Mouse (Mus musculus): ENCODE measurements around the gene 9130019O22Rik. TPM values are rescaled to one million over a fixed set of nuclear protein-coding genes. Genes with fewer than 3 reads are reported as not detected.
A peak's percentile ranks its signal among the peaks of the same experiment; 100 is the strongest.
"Not testable (repeated sequence)": the region's sequence is repeated elsewhere in the genome, so short reads cannot be mapped to it uniquely, and the experiment has no call there.

Gene 9130019O22Rik
- total and polyA plus RNA-seq, 2 experiments from 2014 or later = 1.2 to 5.5 TPM

DNA sequence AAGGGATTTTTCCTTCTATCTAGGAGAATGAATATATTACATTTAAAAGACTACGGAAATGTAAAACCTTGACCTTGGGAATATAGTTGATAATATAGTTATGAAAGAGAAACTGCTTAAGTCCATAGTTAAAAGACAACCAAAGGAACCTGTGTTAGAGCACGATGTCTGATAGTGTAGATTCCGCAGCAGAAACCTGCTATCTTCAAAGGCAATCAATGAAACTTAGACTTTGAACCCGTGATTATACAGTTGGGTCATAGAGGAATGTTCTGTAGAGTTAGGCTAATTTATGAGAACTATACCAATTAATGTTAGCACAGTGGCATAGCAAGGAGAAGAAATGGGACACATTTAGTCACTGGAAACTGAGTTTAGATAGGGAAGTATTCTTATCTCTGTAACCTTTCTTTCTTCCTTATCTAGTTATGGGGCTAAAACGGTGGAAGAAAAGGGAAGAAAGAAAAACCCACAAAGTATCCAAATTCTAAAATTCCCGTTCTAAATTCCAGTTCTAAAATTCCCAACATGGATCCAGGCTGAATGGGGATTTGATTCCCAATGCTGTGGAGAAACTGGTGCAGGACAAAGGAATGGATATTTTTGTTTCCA is 8.6 kb downstream of the 9130019O22Rik start:
- H3K36me3 ChIP-seq (ENCODE audit: insufficient read depth, low read length) = no peaks in the 10 kb centered on the region
- TF ChIP-seq CTCF (IDR thresholded peaks at IDR 0.05; ENCODE audit: low read depth) = no peak
- no peak overlapping the region for H3K27ac ChIP-seq
- ATAC-seq (no peak), DNase-seq (ENCODE audit: low spot score) (no peak)
- no peaks in the 10 kb centered on the region for H3K9me3 ChIP-seq (ENCODE audit: low read length)
- no peak overlapping the region for H3K4me3 ChIP-seq (ENCODE audit: low read length)
- no peaks in the 10 kb centered on the region for H3K4me1 ChIP-seq (ENCODE audit: insufficient read depth, low read length)
- H3K27me3 ChIP-seq (ENCODE audit: insufficient read depth, low read length) = no peaks in the 10 kb centered on the region
- H3K9ac ChIP-seq (replicated peaks; ENCODE audit: low read length) = no peak overlapping the region
- WGBS = 79% methylated on average over 6 of the region's 6 CpGs
- H3K4me2 ChIP-seq (ENCODE audit: low read depth, low read length) = no peak overlapping the region

GRCm38 (mm10) chr7:127375271-127376245 is 11.4 kb downstream of the 9130019O22Rik start, which contains the start of gene Zfp747:
Zfp747 (minus strand) TSS chr7:127376050.
- not testable (repeated sequence) for H3K9me3 ChIP-seq (ENCODE audit: low read length); H3K27me3 ChIP-seq (ENCODE audit: insufficient read depth, low read length); H3K4me1 ChIP-seq (ENCODE audit: insufficient read depth, low read length); H3K36me3 ChIP-seq (ENCODE audit: insufficient read depth, low read length)
- Histone ChIP-seq H3K9ac (replicated peaks; ENCODE audit: low read length) (peak within 1 kb of the TSS; percentile 63), H3K4me3 (ENCODE audit: low read length) (peak within 1 kb of the TSS; percentile 65), H3K4me2 (ENCODE audit: low read depth, low read length) (peak within 1 kb of the TSS; percentile 77), H3K27ac (peak within 1 kb of the TSS; percentile 74)
- 2% methylated on average over 41 of the region's 49 CpGs for WGBS
- peak; percentile 79 for TF ChIP-seq CTCF (IDR thresholded peaks at IDR 0.05; ENCODE audit: low read depth)
- peak; percentile 97 for DNase-seq (ENCODE audit: low spot score)
- ATAC-seq = peak; percentile 96

DNA sequence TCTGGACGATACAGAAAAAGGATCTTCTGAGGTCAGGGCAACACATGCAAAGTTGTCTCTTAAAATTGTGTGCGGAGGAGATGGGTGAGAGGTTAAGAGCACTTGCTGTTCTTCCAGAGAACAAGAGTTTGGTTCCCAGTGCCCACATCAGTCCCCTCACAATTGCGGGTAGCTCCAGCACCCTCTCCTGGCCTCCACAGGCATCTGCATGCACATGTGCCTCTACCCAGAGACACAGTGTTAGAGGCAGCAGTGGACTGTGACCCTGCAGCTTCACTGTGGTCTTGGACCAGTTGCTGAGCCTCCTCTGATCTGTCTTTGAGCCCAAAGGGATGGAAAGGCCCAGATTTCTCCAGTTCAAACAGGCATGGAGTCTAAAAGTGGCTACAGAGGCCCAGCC is 15.1 kb downstream of the 9130019O22Rik start:
- H3K36me3 ChIP-seq (ENCODE audit: insufficient read depth, low read length); H3K9me3 ChIP-seq (ENCODE audit: low read length); H3K27me3 ChIP-seq (ENCODE audit: insufficient read depth, low read length); H3K27ac ChIP-seq; H3K4me3 ChIP-seq (ENCODE audit: low read length); ATAC-seq; DNase-seq (ENCODE audit: low spot score); H3K4me1 ChIP-seq (ENCODE audit: insufficient read depth, low read length); H3K4me2 ChIP-seq (ENCODE audit: low read depth, low read length); H3K9ac ChIP-seq (replicated peaks; ENCODE audit: low read length): not testable (repeated sequence)
- 83% methylated on average over 3 of the region's 3 CpGs for WGBS

DNA sequence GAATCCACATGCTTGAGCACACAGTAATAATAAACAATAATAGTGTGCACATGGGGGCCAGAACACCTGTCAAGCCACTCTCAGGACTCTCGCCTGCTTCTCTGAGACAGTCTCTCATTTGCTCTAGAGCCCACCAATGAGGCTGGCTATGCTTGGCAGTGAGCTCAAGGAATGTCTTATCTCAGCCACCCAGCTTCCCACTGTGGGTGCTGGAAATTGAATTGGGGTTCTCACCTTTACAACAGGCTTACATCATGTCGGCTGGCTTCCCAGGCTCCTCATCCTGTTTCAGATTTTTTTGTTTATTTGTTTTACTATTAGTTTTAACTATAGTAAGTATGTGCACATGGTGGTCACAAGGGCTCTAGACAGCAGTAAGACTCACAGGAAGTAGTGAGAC is 15.8 kb downstream of the 9130019O22Rik start:
- DNase-seq (ENCODE audit: low spot score) (no peak), ATAC-seq (no peak)
- 85% methylated on average over 2 of the region's 2 CpGs for WGBS
- no peak overlapping the region for H3K9ac ChIP-seq (replicated peaks; ENCODE audit: low read length)
- H3K4me3 ChIP-seq (ENCODE audit: low read length) = no peak overlapping the region
- no peaks in the 10 kb centered on the region for H3K27me3 ChIP-seq (ENCODE audit: insufficient read depth, low read length)
- no peak for TF ChIP-seq CTCF (IDR thresholded peaks at IDR 0.05; ENCODE audit: low read depth)
- H3K4me2 ChIP-seq (ENCODE audit: low read depth, low read length) = no peak overlapping the region
- no peaks in the 10 kb centered on the region for H3K4me1 ChIP-seq (ENCODE audit: insufficient read depth, low read length)
- no peak overlapping the region for H3K27ac ChIP-seq
- no peaks in the 10 kb centered on the region for H3K9me3 ChIP-seq (ENCODE audit: low read length)
- H3K36me3 ChIP-seq (ENCODE audit: insufficient read depth, low read length) = no peaks in the 10 kb centered on the region

GRCm38 (mm10) chr7:127366249-127366648 is 20.7 kb downstream of the 9130019O22Rik start:
- H3K9ac ChIP-seq (replicated peaks; ENCODE audit: low read length) = no peak overlapping the region
- 76% methylated on average over 3 of the region's 3 CpGs for WGBS
- no peak overlapping the region for H3K4me2 ChIP-seq (ENCODE audit: low read depth, low read length)

GRCm38 (mm10) chr7:127364166-127364565 is 22.8 kb downstream of the 9130019O22Rik start:
- H3K9me3 ChIP-seq (ENCODE audit: low read length) = no peaks in the 10 kb centered on the region
- DNase-seq (ENCODE audit: low spot score) (peak; percentile 53), ATAC-seq (peak; percentile 51; the same call in 1 of the 2 replicates)
- no peaks in the 10 kb centered on the region for H3K36me3 ChIP-seq (ENCODE audit: insufficient read depth, low read length)
- no peak overlapping the region; the same call in 1 of the 2 replicates for H3K9ac ChIP-seq (replicated peaks; ENCODE audit: low read length)
- H3K4me2 ChIP-seq (ENCODE audit: low read depth, low read length) = peak overlapping the region; percentile 56
- TF ChIP-seq CTCF (IDR thresholded peaks at IDR 0.05; ENCODE audit: low read depth) = no peak
- no peaks in the 10 kb centered on the region for H3K4me1 ChIP-seq (ENCODE audit: insufficient read depth, low read length)
- no peak overlapping the region for H3K27ac ChIP-seq
- peak overlapping the region; percentile 26; the same call in 1 of the 2 replicates for H3K4me3 ChIP-seq (ENCODE audit: low read length)
- 38% methylated on average over 4 of the region's 4 CpGs for WGBS
- no peaks in the 10 kb centered on the region for H3K27me3 ChIP-seq (ENCODE audit: insufficient read depth, low read length)

More at GRCm38 (mm10) chr7:127366249-127366648, 20.7 kb downstream of the 9130019O22Rik start:
- no peaks in the 10 kb centered on the region for H3K4me1 ChIP-seq (ENCODE audit: insufficient read depth, low read length)
- DNase-seq (ENCODE audit: low spot score) = no peak
- H3K36me3 ChIP-seq (ENCODE audit: insufficient read depth, low read length) = no peaks in the 10 kb centered on the region
- H3K27ac ChIP-seq = no peak overlapping the region
- no peaks in the 10 kb centered on the region for H3K9me3 ChIP-seq (ENCODE audit: low read length)
- no peak for TF ChIP-seq CTCF (IDR thresholded peaks at IDR 0.05; ENCODE audit: low read depth)
- H3K4me3 ChIP-seq (ENCODE audit: low read length) = no peak overlapping the region
- ATAC-seq = no peak
- no peaks in the 10 kb centered on the region for H3K27me3 ChIP-seq (ENCODE audit: insufficient read depth, low read length)

All from hindbrain, postnatal 0 days (tissue).